Mouse (Mus musculus): ENCODE measurements around the gene Prss2. TPM values are rescaled to one million over a fixed set of nuclear protein-coding genes. Genes with fewer than 3 reads are reported as not detected.
"Not testable (repeated sequence)": the region's sequence is repeated elsewhere in the genome, so short reads cannot be mapped to it uniquely, and the experiment has no call there.

Prss2 gene
- 9.8 and 13.8 TPM in 2 replicates for polyA plus RNA-seq (2012; rRNA removed)

- TF ChIP-seq POLR2A (IDR thresholded peaks at IDR 0.05; ENCODE audit: control insufficient read depth, extremely low read depth, insufficient read depth, low read length, poor library complexity) (no peak), CTCF (IDR thresholded peaks at IDR 0.05; ENCODE audit: borderline replicate concordance, control insufficient read depth, extremely low read depth, insufficient read depth, low read length, poor library complexity) (no peak)
- 87% methylated on average over 1 of the region's 1 CpGs for WGBS
- Histone ChIP-seq H3K27me3 (ENCODE audit: control insufficient read depth, insufficient read depth, low read length) (no peaks in the 10 kb centered on the region), H3K27ac (ENCODE audit: control insufficient read depth, insufficient read depth, low read length) (no peak within 1 kb of the TSS), H3K4me1 (replicated peaks; ENCODE audit: control insufficient read depth, insufficient read depth, low read length) (no peaks in the 10 kb centered on the region), H3K36me3 (ENCODE audit: control insufficient read depth, insufficient read depth, low read length) (no peaks in the 10 kb centered on the region), H3K4me3 (ENCODE audit: control insufficient read depth, insufficient read depth, low read length) (no peak within 1 kb of the TSS)
- DNase-seq: no peak
Measured at GRCm38 (mm10) chr6:41521487-41521886, at the start of gene Prss2. Gene Prss2 (plus strand): TSS chr6:41521787.

- TF ChIP-seq CTCF (IDR thresholded peaks at IDR 0.05; ENCODE audit: borderline replicate concordance, control insufficient read depth, extremely low read depth, insufficient read depth, low read length, poor library complexity) (no peak), POLR2A (IDR thresholded peaks at IDR 0.05; ENCODE audit: control insufficient read depth, extremely low read depth, insufficient read depth, low read length, poor library complexity) (no peak)
- WGBS: 96% methylated on average over 3 of the region's 3 CpGs
- H3K27me3 ChIP-seq (ENCODE audit: control insufficient read depth, insufficient read depth, low read length): no peaks in the 10 kb centered on the region
- no peak overlapping the region for H3K4me3 ChIP-seq (ENCODE audit: control insufficient read depth, insufficient read depth, low read length)
- H3K27ac ChIP-seq (ENCODE audit: control insufficient read depth, insufficient read depth, low read length): no peak overlapping the region
- DNase-seq: no peak
- H3K36me3 ChIP-seq (ENCODE audit: control insufficient read depth, insufficient read depth, low read length): no peaks in the 10 kb centered on the region
- peaks cover 4% of the 10 kb centered on the region; the same call in 1 of the 2 replicates for H3K4me1 ChIP-seq (replicated peaks; ENCODE audit: control insufficient read depth, insufficient read depth, low read length)
Measured at GRCm38 (mm10) chr6:41499374-41499773, 22.2 kb upstream of the Prss2 start.

DNA sequence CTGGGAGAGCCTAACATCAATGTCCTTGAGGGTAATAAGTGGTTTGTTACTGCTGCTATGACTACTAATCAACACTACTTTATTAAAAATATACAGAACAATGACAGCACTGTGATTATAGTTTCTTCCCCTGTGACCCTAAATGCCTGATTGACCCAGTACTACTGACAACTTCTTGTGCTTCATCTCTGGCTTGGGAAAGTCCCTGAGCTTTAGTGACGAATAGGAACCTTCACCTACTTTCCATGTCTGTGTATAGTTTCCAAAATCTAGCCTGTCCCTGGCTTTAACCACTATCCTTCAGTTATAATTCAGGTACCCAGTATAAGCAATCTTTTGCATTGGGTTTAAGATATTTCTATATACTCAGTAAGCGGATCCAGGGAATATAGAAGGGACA is 16.7 kb upstream of the Prss2 start:
- Histone ChIP-seq H3K27me3 (ENCODE audit: control insufficient read depth, insufficient read depth, low read length) (no peaks in the 10 kb centered on the region), H3K4me1 (replicated peaks; ENCODE audit: control insufficient read depth, insufficient read depth, low read length) (no peaks in the 10 kb centered on the region), H3K4me3 (ENCODE audit: control insufficient read depth, insufficient read depth, low read length) (no peak overlapping the region), H3K36me3 (ENCODE audit: control insufficient read depth, insufficient read depth, low read length) (no peaks in the 10 kb centered on the region), H3K27ac (ENCODE audit: control insufficient read depth, insufficient read depth, low read length) (no peak overlapping the region)
- DNase-seq: no peak
- 97% methylated on average over 2 of the region's 2 CpGs for WGBS
- TF ChIP-seq POLR2A (IDR thresholded peaks at IDR 0.05; ENCODE audit: control insufficient read depth, extremely low read depth, insufficient read depth, low read length, poor library complexity) (no peak), CTCF (IDR thresholded peaks at IDR 0.05; ENCODE audit: borderline replicate concordance, control insufficient read depth, extremely low read depth, insufficient read depth, low read length, poor library complexity) (no peak)

DNA sequence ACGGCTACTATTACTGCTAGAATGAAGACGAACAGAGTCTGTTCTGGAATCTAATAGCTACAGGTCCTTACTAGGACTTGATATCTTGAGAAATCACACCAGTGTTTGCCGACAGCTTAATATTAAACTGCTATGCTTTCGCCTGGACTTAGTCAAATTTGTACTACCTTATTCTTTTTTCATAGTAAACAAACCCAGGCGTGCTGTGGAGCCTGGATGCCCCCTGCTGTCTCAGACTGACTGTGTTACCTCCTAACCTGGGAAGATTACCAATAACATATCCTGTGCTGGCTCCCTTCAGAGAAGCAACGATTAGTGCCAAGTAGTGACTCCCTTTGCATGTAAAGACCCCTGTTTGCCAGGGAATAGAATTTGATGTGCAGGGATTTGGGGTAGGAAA is 16.3 kb upstream of the Prss2 start:
- Histone ChIP-seq H3K4me3 (ENCODE audit: control insufficient read depth, insufficient read depth, low read length) (no peak overlapping the region), H3K36me3 (ENCODE audit: control insufficient read depth, insufficient read depth, low read length) (no peaks in the 10 kb centered on the region), H3K27ac (ENCODE audit: control insufficient read depth, insufficient read depth, low read length) (no peak overlapping the region), H3K27me3 (ENCODE audit: control insufficient read depth, insufficient read depth, low read length) (no peaks in the 10 kb centered on the region), H3K4me1 (replicated peaks; ENCODE audit: control insufficient read depth, insufficient read depth, low read length) (no peaks in the 10 kb centered on the region)
- TF ChIP-seq POLR2A (IDR thresholded peaks at IDR 0.05; ENCODE audit: control insufficient read depth, extremely low read depth, insufficient read depth, low read length, poor library complexity) (no peak), CTCF (IDR thresholded peaks at IDR 0.05; ENCODE audit: borderline replicate concordance, control insufficient read depth, extremely low read depth, insufficient read depth, low read length, poor library complexity) (no peak)
- peak; percentile 31 for DNase-seq
- WGBS: 57% methylated on average over 6 of the region's 6 CpGs

- no peaks in the 10 kb centered on the region for H3K4me1 ChIP-seq (replicated peaks; ENCODE audit: control insufficient read depth, insufficient read depth, low read length)
- no peaks in the 10 kb centered on the region for H3K27me3 ChIP-seq (ENCODE audit: control insufficient read depth, insufficient read depth, low read length)
- TF ChIP-seq CTCF (IDR thresholded peaks at IDR 0.05; ENCODE audit: borderline replicate concordance, control insufficient read depth, extremely low read depth, insufficient read depth, low read length, poor library complexity) (no peak), POLR2A (IDR thresholded peaks at IDR 0.05; ENCODE audit: control insufficient read depth, extremely low read depth, insufficient read depth, low read length, poor library complexity) (no peak)
- no peaks in the 10 kb centered on the region for H3K36me3 ChIP-seq (ENCODE audit: control insufficient read depth, insufficient read depth, low read length)
- WGBS: 43% methylated on average over 6 of the region's 6 CpGs
- no peak for DNase-seq
- H3K4me3 ChIP-seq (ENCODE audit: control insufficient read depth, insufficient read depth, low read length): no peak overlapping the region
- H3K27ac ChIP-seq (ENCODE audit: control insufficient read depth, insufficient read depth, low read length): no peak overlapping the region
Measured at GRCm38 (mm10) chr6:41518017-41518524, 3.5 kb upstream of the Prss2 start.

DNA sequence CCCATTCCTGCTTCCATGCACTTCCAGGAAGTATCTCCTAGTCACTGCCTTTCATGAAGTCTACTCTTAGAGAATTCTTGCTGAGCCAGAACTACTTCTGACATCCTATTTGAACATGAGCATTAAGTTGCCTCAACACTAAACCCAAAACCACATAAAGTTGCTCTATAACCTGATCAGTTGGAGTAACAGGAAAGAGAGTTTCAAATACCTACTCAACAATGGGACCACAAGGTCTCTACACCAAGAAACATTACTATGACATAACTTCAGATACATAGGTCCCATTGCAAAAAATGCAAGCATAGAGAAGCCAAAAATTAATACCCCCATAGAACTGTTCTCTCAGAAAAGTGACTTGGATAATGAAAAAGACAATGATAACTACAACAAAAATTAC is 4.9 kb downstream of the Prss2 start:
- no peak overlapping the region for H3K4me3 ChIP-seq (ENCODE audit: control insufficient read depth, insufficient read depth, low read length)
- H3K36me3 ChIP-seq (ENCODE audit: control insufficient read depth, insufficient read depth, low read length): no peaks in the 10 kb centered on the region
- no peak overlapping the region for H3K27ac ChIP-seq (ENCODE audit: control insufficient read depth, insufficient read depth, low read length)
- H3K4me1 ChIP-seq (replicated peaks; ENCODE audit: control insufficient read depth, insufficient read depth, low read length): peaks cover 9% of the 10 kb centered on the region
- no peak for DNase-seq
- no peaks in the 10 kb centered on the region for H3K27me3 ChIP-seq (ENCODE audit: control insufficient read depth, insufficient read depth, low read length)
- TF ChIP-seq CTCF (IDR thresholded peaks at IDR 0.05; ENCODE audit: borderline replicate concordance, control insufficient read depth, extremely low read depth, insufficient read depth, low read length, poor library complexity) (no peak), POLR2A (IDR thresholded peaks at IDR 0.05; ENCODE audit: control insufficient read depth, extremely low read depth, insufficient read depth, low read length, poor library complexity) (no peak)

- TF ChIP-seq POLR2A (IDR thresholded peaks at IDR 0.05; ENCODE audit: control insufficient read depth, extremely low read depth, insufficient read depth, low read length, poor library complexity): no peak
- no peak for TF ChIP-seq CTCF (IDR thresholded peaks at IDR 0.05; ENCODE audit: borderline replicate concordance, control insufficient read depth, extremely low read depth, insufficient read depth, low read length, poor library complexity)
- Histone ChIP-seq H3K36me3 (ENCODE audit: control insufficient read depth, insufficient read depth, low read length) (no peaks in the 10 kb centered on the region), H3K27me3 (ENCODE audit: control insufficient read depth, insufficient read depth, low read length) (no peaks in the 10 kb centered on the region), H3K27ac (ENCODE audit: control insufficient read depth, insufficient read depth, low read length) (peak overlapping the region; percentile 39; the same call in 1 of the 2 replicates), H3K4me3 (ENCODE audit: control insufficient read depth, insufficient read depth, low read length) (no peak overlapping the region), H3K4me1 (replicated peaks; ENCODE audit: control insufficient read depth, insufficient read depth, low read length) (peaks cover 9% of the 10 kb centered on the region)
- 6% methylated on average over 1 of the region's 1 CpGs for WGBS
- no peak for DNase-seq
Measured at GRCm38 (mm10) chr6:41527402-41527801, 5.8 kb downstream of the Prss2 start.

DNA sequence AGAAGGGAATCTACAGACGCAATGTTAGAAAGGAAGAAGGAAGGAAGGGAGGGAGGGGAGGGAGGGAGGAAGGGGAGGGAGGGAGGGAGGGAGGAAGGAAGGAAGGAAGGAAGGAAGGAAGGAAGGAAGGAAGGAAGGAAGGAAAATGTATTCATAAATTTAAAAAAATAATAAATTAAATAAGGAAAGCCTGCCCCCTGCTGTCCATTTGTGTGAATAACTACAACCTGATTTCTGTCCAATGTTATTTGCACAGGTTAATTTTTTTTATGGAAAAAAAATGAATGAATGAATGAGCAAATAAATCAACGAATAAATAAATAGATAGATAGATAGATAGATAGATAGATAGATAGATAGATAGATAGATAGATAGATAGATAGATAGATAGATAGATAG is 8.4 kb downstream of the Prss2 start:
- not testable (repeated sequence) for H3K4me1 ChIP-seq (replicated peaks; ENCODE audit: control insufficient read depth, insufficient read depth, low read length); H3K27me3 ChIP-seq (ENCODE audit: control insufficient read depth, insufficient read depth, low read length); DNase-seq; H3K36me3 ChIP-seq (ENCODE audit: control insufficient read depth, insufficient read depth, low read length); H3K27ac ChIP-seq (ENCODE audit: control insufficient read depth, insufficient read depth, low read length); H3K4me3 ChIP-seq (ENCODE audit: control insufficient read depth, insufficient read depth, low read length)
- 0% methylated on average over 1 of the region's 2 CpGs for WGBS

Data from thymus, adult 2 months (tissue).